Mouse (Mus musculus) erythroblast, embryonic 14.5 days (primary cell): Measurements from ENCODE around the gene Slc22a14.

Source experiments
- GATA1 ChIP-seq: IDR thresholded peaks from 2 replicates; pipeline ENCODE4 v1.6.1; 2012; ENCODE audit warnings: low read length, inconsistent platforms, mixed read lengths
- TAL1 ChIP-seq: IDR thresholded peaks from 3 replicates; pipeline ENCODE4 v1.6.1; 2012; ENCODE audit warnings: low read length, inconsistent platforms, mixed read lengths

- TF ChIP-seq TAL1 = no peak
- no peak for TF ChIP-seq GATA1
Measured at GRCm38 (mm10) chr9:119278031-119278430, 87.3 kb downstream of the Slc22a14 start.
